Mouse (Mus musculus) heart, postnatal 36 days (tissue): ENCODE data around the gene Mta1. TPM values are rescaled to one million over a fixed set of nuclear protein-coding genes. Genes with fewer than 3 reads are reported as not detected.

Source experiments
- DNase-seq, 2 experiments: peaks; one replicate each; pipeline ENCODE4 v3.0.0; 2021 to 2022
- intact Hi-C: fragments of 180-260 bp; cut with DNase I; formaldehyde crosslinking; loops from one replicate; pipeline ENCODE4 v1.15.1; 2025
- total RNA-seq, 2 experiments: library from RNA; stranded (reverse); gene quantifications; 2 replicates each; pipeline ENCODE4 v1.2.3; 2021

Gene Mta1
- total RNA-seq, 2 experiments from 2014 or later, result 48.7 to 56.4 TPM

- intact Hi-C loops, result no loop called here
- DNase-seq, result no peak
These were observed 8.0 kb upstream of the Mta1 start for GRCm38 (mm10) chr12:113090053-113090452.

DNA sequence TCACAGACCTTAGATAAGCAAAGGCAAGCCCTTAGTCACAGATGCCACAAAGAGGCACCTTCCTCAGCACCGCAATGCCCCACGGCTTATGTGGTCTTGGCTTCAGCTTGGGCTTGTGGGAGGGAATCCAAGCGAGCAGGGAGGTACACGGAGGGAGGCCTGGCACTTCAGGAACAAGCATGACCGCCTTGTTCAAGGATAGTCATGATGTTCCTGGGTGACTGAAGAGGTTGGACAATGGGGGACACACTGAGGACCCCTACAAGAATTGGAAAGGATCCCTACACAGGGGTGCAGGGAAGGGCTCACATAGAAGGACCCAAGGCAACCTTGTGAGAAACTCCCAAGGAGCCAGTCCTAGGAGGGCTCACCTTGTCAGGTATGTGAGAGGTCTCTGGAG lies 1.0 kb upstream of the Mta1 start:
- DNase-seq, result no peak
- intact Hi-C loops, result no loop called here

DNA sequence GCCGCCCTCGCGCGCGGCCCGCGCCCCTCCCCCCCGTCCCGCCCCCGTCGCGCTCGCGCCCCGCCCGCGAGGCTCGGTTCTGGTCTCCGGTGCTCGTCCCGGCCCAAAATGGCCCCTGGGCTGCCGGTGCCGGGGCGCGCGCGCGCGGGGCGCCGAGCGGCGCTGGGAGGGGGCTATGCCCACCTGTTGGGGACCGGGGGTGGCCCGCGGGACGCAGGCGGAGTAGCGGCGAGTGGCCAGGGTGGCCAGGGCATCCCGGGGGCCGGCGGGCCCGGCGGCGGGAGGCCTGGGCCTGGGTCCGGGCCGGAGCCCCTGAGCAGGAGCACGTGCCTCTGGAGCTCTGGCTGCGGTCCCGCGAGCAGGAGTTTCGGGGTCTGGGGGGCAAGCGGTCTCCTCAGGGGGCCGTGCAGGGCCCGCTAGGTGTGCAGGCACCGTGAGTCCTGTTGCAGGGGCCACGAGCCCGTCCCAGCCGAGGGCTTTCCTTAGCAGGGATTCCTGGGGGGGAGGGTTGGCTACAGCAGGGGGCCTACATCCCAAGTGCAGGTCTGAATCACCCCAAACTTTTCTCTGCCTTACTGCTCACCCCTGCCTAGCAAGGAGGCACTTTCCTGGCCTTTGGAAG lies 563 bp downstream of the Mta1 start:
- peak; percentile 33 to 53 for DNase-seq
- intact Hi-C loops, result no loop called here

DNA sequence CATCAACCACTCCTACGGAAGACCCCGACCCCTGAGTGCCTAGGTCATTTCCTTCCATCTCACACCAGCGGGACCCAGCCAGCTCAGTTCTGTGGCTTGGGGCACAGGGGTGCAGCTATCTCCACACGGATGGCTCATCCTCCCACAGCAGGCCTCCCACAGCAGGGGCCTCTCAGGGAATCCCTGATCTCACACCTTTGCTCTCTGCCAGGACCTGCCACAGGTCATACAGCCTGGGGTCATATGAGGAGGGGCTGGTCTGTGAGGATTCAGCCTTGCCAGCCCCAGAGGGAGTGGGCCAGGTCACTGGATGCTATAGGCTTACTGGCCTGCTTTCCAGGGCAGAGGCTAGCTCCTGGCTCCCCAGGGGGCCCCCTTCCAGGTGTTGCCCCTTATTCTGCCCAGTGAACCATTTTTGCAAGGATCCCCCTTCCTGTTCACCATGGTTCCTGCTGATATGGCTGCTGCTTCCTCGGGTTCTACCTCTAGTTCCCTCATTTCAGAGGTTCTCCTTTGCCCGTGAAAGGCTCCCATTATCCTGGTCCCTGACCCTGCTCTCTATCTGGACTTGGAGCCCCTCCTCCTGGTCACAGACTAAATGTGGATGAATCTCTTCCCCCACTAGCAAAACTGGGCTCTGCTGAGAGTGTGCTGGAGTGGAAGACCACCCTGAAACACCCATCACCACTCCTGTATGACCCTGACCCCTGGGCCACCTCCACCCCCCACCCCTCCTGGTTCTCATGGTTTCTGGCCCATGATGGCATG lies 1.6 kb downstream of the Mta1 start:
- intact Hi-C loops, result loop anchor here (2.0 to 5.0 kb wide), 3 partner anchors 85 to 142 kb away; partner anchors contain the start of genes Brf1 and Pacs2

DNA sequence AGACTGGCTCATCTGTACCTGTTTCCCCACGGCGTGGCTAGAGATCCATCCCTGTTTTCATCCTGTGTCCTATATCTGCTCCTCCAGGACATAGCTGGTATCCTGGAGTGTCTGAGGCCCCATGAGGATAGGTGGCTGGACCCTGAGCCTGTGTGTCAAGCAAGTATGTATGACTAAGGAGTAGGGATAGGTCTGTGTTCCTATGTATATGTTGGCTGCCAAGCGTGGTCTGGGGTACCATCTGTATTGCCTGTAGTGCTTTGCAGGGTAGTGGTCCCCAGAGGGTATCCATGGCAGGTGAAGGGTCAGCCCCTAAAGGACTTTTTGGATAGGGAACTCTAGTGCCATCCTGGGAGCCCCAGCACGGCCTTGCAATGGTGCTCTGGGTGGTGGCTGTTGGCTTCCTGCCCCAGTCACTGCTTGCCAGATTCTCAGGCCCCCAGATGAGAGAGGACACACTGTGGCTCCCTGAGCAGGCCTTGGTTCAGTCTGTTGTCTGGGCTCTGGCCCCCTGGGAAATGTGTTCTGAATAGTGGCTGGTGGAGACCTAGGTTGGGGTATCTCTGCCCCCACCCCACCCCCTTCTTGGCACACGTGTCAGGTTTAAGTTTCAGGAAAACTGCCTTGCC lies 2.5 kb downstream of the Mta1 start:
- DNase-seq, result peak; percentile 66 to 68
- intact Hi-C loops, result loop anchor here (2.0 to 5.0 kb wide), 3 partner anchors 86 to 143 kb away; partner anchors contain the start of genes Brf1 and Pacs2

More for the DNA sequence above, 1.6 kb downstream of the Mta1 start:
- no peak for DNase-seq

DNA sequence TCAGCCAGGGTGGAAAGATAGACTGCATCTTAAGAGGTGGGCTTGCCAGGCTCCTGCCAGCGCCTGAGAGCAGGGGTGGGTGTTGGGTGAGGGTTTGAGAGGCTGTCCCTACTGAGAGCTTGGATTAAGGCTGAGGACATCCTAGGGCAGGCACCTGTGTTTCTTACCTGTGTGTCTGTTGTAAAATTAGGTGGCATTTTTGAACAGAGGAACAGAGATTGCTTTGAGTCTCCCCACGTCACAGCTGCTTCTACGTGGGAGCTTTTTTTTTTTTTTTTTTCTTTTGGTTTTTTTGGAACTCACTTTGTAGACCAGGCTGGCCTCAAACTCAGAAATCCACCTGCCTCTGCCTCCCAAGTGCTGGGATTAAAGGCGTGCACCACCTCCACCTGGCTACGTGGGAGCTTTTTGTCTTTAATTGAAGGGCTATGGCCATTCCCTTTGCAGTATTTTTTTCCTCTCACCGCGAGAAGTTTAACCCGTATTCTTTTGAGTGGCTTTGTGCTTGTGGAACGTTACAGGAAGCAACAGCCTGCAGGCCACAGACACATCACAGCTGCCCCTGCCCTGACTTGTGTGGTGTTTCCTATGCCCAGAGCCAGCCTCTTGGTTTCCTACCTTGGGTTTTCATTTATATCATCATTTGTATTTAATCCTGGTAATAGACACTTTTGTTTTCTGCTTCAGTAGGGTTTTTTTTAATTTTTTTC lies 3.3 kb downstream of the Mta1 start:
- intact Hi-C loops, result loop anchor here (2.0 to 5.0 kb wide), 3 partner anchors 87 to 144 kb away; partner anchors contain the start of genes Brf1 and Pacs2
- no peak for DNase-seq

- DNase-seq, result peak; percentile 49 to 61
- intact Hi-C loops, result loop anchor here (5.0 kb wide), 2 partner anchors 100 to 145 kb away; partner anchors contain the start of gene Brf1
These were observed 4.4 kb downstream of the Mta1 start for GRCm38 (mm10) chr12:113102461-113102860.

DNA sequence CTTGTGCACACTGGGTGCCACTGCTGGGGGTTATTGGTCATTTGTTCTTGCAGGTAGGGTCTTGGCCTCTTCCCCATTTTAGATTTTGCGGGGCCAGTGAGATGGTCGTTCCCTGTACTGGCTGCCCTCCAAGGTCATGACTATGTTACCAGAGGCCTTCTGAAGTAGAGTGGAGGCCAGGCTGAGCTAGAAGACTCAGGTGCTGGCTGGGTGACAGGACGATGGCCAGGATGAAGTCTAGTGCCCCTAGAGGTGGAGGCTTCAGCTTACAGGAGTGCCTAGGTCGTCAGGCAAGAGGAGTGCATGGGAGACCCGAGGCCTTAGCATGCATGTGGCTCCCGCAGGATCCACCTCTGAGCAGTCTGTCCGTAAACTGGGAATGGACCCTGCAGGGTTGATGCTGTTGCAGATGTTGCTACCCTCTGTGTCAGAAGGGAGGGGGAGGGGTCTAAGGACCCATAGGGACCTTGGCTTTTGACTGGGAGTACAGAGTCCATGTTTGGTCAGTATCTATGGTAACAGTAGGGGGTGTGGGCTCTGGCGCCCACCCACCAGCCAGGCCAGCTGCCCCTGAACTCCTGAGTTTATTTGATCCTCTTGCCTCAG lies 5.9 kb downstream of the Mta1 start:
- intact Hi-C loops, result loop anchor here (5.0 kb wide), 2 partner anchors 102 to 147 kb away; partner anchors contain the start of gene Brf1
- DNase-seq, result no peak

DNA sequence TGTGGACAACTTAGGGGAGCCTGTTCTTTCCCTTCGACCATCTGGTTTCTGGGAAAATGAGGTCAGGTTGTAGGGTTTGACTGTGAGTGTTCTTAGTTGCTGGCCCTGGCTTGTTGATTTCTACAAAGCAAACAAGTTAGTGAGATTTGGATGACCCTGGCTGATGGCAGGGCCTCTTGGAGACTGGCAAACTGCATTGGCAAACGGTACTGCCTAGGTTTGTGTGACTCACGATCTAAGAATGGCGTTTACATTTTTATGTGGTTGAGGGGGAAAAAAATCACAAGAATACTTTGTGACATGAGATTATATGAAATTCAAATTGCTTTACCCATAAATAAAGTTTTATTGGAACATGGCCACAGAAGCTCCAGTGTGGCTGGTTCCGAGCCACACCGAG lies 8.3 kb downstream of the Mta1 start:
- DNase-seq, result no peak
- intact Hi-C loops, result no loop called here

GRCm38 (mm10) chr12:113107431-113108124 lies 9.5 kb downstream of the Mta1 start:
- intact Hi-C loops, result no loop called here
- no peak for DNase-seq

DNA sequence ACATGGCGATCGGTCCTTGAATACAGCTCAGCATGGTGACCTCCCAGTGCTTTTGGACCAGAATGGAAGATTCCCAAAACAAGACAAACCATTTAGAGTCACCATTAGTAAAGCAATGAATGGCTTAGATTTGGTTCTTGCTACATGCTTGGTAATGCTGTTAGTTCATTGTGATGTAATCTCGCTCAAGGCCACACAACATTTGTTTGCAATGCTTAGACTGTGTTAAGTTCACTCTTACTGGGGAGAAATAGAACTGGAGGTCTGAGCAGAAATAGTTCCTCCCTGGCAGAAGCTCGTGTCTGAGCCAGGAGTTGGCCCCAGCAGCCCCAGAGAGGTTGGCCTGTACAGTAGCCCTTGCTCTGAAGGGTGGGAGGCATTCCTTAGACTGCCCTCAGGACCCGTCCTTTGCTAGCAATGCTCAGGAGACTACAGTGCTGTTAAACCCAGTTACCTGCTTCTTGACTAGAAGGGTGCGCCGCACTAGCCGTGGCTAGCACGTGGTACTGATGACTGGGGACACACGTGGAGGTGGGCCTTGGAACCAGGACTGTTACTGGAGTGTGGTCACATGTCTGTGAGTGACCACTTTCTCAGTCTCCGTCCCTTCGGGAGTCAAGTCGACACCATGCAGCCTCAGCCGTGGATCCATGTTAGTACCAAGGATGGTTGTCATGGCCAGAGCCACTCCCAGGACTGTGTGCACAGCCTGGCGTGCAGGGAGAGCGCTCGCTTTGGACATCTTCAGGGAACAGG lies 10.6 kb downstream of the Mta1 start:
- intact Hi-C loops, result no loop called here
- no peak for DNase-seq

DNA sequence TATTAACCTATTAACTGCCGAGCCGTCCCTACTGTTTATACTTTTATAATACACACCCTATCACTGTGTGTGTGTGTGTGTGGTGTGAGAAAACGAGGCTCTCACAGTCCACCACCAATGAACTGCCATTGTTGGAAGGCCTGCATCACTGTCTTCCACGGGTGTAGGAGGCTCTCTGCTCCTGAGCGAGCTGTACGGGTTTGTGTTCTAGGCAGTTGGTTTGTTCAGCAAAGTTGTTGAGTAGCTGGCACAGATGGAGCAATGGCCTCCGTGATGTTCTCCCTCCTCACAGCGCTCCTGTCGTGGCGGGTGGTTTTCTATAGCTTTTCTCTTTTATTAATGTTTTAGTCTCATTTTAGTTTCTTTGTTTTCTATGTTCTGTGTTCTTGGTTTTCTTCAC lies 11.7 kb downstream of the Mta1 start:
- no peak for DNase-seq
- intact Hi-C loops, result no loop called here

GRCm38 (mm10) chr12:113114141-113114540 lies 16.1 kb downstream of the Mta1 start:
- intact Hi-C loops, result no loop called here
- no peak for DNase-seq

DNA sequence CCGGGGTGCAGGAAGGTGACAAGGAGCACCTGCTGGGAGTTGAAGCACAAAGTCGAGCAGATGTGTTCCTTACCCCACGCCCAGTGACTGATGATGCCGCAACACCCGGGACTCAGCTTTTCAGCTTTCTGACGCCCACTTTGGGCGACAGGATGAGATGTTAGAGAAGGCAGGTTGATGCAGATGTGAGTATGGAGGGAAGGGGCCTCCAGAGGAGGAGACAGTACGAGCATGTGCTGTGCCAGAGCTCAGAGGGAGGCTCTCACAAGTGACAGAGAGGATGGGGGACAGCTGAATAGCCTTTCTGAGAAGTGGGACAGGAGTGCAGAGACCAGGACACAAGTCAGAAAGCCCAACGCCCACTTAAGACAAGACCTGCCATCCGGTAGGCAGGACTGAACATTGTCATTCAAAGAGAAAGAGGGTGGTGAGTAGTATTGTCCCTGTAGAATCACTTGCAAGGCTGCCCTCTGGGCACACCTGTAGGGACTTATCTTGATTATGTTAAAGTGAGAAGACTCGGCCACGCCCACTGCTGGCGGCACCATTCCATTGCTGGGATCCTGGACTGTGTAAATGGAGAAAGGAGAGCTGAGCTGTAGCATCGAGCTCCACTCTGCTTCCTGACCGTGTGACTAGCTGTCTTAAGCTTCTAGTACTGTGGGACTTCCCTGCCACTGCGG lies 16.9 kb downstream of the Mta1 start:
- intact Hi-C loops, result no loop called here
- no peak for DNase-seq

DNA sequence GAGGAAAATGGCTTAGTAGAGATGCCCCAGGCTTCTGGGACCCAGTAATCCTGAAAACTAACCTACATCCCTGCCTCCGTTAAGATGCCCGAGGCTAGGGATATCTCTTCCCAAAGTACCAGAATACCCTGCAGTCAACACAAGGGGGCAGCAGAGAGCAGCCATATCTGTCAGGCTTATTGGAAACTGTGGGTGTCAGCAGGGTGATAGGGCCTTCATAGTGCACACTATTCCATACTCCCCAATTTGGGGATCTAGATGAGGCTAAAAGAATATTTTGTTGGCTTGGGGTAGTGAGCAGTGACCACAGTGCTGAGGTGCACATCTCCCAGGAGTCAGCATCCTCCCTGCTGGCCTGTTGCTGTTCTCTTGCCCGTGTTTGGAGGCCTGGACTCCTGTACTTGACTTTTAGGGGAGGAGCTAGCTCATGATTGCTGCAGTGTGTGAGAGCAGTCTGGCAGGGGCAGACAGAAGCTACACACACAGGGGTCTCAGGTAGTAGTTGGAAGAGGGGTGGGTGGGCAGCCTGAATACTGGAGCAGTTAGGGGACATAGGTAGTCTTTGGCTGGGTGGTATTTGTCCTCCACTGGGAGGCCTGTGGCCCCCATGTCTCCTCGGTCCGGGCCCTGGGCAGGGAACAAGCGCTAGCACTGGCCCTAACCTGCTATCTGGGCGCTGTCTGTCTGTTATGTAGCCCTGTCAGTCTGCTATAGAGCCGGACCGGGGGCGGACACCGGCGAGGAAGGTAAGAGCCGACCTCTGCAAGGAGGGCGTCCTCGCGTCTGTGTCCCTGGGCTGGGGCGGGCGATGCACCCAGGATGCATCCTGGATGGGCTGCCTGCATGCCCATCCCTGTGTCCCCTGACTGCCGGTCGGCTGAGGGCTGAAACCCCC lies 21.7 kb downstream of the Mta1 start:
- intact Hi-C loops, result loop anchor here (1.0 kb wide), 1 partner anchor 36 kb away; no protein-coding TSS in a partner anchor
- peak; percentile 88 to 90 for DNase-seq

DNA sequence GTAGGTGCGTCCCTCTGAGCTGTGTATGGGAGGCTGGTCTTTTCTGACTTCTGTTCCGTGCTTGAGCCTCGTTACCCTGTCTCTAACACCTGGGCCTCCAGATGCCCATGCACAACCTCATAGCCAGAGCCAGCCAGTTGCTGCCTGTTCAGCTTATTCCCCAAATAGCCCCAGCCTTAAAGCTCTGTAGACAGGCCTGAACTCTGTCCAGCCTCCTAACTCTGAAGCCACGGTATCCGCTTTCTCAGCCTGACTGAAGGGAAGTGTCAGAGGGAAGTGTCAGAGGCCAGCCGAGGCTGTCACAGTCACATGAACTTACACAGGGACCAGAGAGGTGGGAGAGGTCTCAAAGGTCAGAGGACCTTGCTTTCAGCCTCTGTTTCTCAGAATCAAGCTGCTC lies 26.6 kb downstream of the Mta1 start:
- intact Hi-C loops, result no loop called here
- DNase-seq, result no peak

- intact Hi-C loops, result no loop called here
These were observed 32.7 kb downstream of the Mta1 start for GRCm38 (mm10) chr12:113130732-113131131.

More at GRCm38 (mm10) chr12:113130732-113131131, 32.7 kb downstream of the Mta1 start:
- no peak for DNase-seq
